Mouse (Mus musculus) lung, adult 2 months (tissue): ENCODE results near the gene Klc1.

Source experiments
- CTCF ChIP-seq: fragments of 200-500 bp; IDR thresholded peaks from 2 replicates; pipeline ENCODE4 v1.5.1; 2011; ENCODE audit warnings: mild to moderate bottlenecking, low read length, control low read depth; ENCODE audit not compliant: insufficient read depth
- POLR2A ChIP-seq: fragments of 200-500 bp; IDR thresholded peaks from 2 replicates; pipeline ENCODE4 v1.6.1; 2011; ENCODE audit warnings: low read depth, mild to moderate bottlenecking, control low read depth, low read length, borderline replicate concordance; ENCODE audit errors: extremely low read depth

GRCm38 (mm10) chr12:111724638-111725337, 33.9 kb upstream of the Klc1 start:
- TF ChIP-seq POLR2A (no peak), CTCF (no peak)
